Mouse (Mus musculus): ENCODE measurements around the gene Tmem156. TPM values are rescaled to one million over a fixed set of nuclear protein-coding genes. Genes with fewer than 3 reads are reported as not detected.

Tmem156 gene
- polyA plus RNA-seq, 1 experiment from 2014 or later: not detected

DNA sequence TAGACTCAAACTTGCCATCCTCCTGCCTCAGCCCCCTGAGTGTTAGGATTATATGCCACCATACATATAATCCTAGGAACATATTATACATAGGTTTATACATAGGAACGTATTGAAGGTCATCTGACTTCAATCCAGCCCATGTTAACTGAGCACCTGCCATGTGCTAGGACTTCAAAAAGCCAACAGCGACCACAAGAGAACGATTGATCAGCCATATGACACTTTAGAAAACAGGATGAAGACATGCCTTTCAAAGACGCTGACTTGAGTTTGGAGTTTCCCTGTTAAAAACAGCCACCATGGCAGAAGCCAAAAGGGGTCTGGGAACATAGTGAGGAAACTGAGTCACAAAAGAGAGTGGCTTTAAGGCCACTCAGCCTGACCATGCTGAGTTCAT is 86.7 kb downstream of the Tmem156 start:
- 94% methylated on average over 4 of the region's 4 CpGs for WGBS
- no peaks in the 10 kb centered on the region for H3K9me3 ChIP-seq (ENCODE audit: control insufficient read depth, low read length)
- H3K4me1 ChIP-seq (replicated peaks; ENCODE audit: control insufficient read depth, insufficient read depth, low read length): peaks cover 12% of the 10 kb centered on the region
- no peaks in the 10 kb centered on the region for H3K27me3 ChIP-seq (ENCODE audit: control insufficient read depth, insufficient read depth, low read length)
- H3K36me3 ChIP-seq (replicated peaks; ENCODE audit: control insufficient read depth, insufficient read depth): no peaks in the 10 kb centered on the region
- no peak overlapping the region for H3K27ac ChIP-seq
- H3K4me2 ChIP-seq (replicated peaks): no peak overlapping the region
- no peak for ATAC-seq (ENCODE audit: low FRiP score)
- DNase-seq (ENCODE audit: low spot score): no peak
- no peak overlapping the region for H3K4me3 ChIP-seq (replicated peaks; ENCODE audit: low read length)
- H3K9ac ChIP-seq: no peak overlapping the region

Other genes starting within 250 kb of the Tmem156 start
- 0.46 and 0.61 TPM in 2 replicates for gene Tlr1, start 158.6 kb downstream of the Tmem156 start, polyA plus RNA-seq (2014; fragmentation: Nextera tagmentation; extraction: Ambion mirVana)
- 0.18 and 0.55 TPM in 2 replicates for gene Tlr6, start 132.0 kb downstream of the Tmem156 start, polyA plus RNA-seq (2014; fragmentation: Nextera tagmentation; extraction: Ambion mirVana)
- 7.1 and 10.3 TPM in 2 replicates for gene Fam114a1, start 122.1 kb downstream of the Tmem156 start, polyA plus RNA-seq (2014; fragmentation: Nextera tagmentation; extraction: Ambion mirVana)
- gene Klhl5, start 15.4 kb upstream of the Tmem156 start, polyA plus RNA-seq (2014; fragmentation: Nextera tagmentation; extraction: Ambion mirVana): 49.2 and 53.1 TPM in 2 replicates
- gene Wdr19, start 107.6 kb upstream of the Tmem156 start, polyA plus RNA-seq (2014; fragmentation: Nextera tagmentation; extraction: Ambion mirVana): 14.5 and 15.7 TPM in 2 replicates
- 33.4 and 37.4 TPM in 2 replicates for gene Rfc1, start 243.5 kb upstream of the Tmem156 start, polyA plus RNA-seq (2014; fragmentation: Nextera tagmentation; extraction: Ambion mirVana)